Mouse (Mus musculus): Measurements from ENCODE around the gene Whrn. TPM values are rescaled to one million over a fixed set of nuclear protein-coding genes. Genes with fewer than 3 reads are reported as not detected.

Whrn gene
- total RNA-seq, 2 experiments from 2014 or later: 41.5 to 50.6 TPM

Other genes with a start within 250 kb of the Whrn start
- gene Orm1, start 151.4 kb downstream of the Whrn start, total RNA-seq (2021): not detected
- not detected for gene Orm3, start 139.8 kb downstream of the Whrn start, total RNA-seq (2021)
- gene Orm2, start 133.5 kb downstream of the Whrn start, total RNA-seq (2021): not detected
- gene Akna, start 92.6 kb downstream of the Whrn start, total RNA-seq (2021): 1 to 10 TPM; 2.5 to 4.4 TPM
- gene Atp6v1g1, start 48.8 kb upstream of the Whrn start, total RNA-seq (2021): 100 to 1,000 TPM; 133 to 150 TPM
- 10 to 100 TPM; 14.0 to 14.6 TPM for gene Tmem268, start 62.8 kb upstream of the Whrn start, total RNA-seq (2021)
- not detected for gene Gm11213, start 109.3 kb upstream of the Whrn start, total RNA-seq (2021)
- gene Tex48, start 126.4 kb upstream of the Whrn start, total RNA-seq (2021): not detected
- not detected for gene Gm11214, start 167.4 kb upstream of the Whrn start, total RNA-seq (2021)
- under 1 TPM; 0.11 to 0.12 TPM for gene Tnfsf15, start 249.1 kb upstream of the Whrn start, total RNA-seq (2021)